Mouse (Mus musculus) c-Kit-positive CD71-negative TER-119-negative erythroid progenitor cells, embryonic 14.5 days (primary cell): Measurements from ENCODE around the gene 6030468B19Rik.
"Not testable (repeated sequence)": the region's sequence is repeated elsewhere in the genome, so short reads cannot be mapped to it uniquely, and the experiment has no call there.

Experiments used
- DNase-seq: peaks from one replicate; pipeline ENCODE4 v3.0.0-alpha.2; 2013; ENCODE audit warnings: low read depth

6030468B19Rik gene

DNA sequence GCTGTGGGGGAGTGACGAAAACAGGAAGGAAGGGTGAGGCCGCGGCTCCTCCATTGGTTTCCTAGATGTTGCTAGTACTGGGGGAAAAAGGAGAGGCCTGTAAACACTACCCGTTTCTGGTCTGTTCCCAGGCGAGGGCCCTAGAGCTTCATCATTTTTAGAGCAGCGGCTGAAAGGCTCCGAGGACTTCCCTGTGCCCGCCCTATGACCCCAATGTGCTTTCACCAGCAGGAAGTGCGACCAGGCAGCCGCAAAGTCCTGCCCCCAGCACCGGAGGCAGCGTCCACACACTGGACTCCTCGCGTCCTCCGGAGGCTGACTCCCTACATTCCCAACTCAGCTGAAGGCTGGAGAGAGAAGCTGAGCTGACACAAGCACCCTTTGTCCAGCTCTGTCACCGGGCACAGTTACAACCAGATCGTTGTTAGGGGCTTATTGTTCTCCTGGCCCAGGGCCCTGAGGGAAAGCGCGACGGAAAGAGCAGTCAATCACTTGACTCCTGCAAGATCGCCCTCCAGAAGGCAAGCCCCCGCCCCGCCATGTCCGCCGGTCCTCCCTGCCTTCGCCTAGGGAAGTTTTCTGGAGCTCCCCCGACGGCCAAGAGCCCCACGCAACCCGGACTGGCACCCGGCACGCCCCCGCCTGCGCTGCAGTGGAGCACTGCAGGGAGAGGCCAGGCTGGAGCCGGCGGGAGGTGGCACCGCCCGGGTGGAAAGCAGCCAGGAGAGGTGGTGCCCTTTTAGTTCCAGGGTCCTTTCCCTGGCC, 17.8 kb upstream of the 6030468B19Rik start:
- DNase-seq, result no peak

DNA sequence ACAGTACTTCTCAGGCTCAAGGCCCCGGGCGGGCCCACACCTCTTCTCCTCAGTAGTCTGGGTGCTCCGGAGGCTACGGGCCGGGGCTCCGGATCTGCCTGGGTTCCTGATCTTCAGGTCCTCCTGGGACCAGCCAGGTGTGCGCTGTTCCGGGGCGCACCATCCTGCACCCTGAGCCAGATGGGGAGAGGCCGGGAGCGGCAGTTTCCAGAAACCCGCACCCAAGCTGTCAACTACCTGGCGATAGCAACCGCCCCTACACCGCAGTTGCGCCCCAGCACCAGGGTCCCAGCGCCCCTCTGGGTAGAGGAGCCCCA, 17.3 kb upstream of the 6030468B19Rik start:
- no peak for DNase-seq

DNA sequence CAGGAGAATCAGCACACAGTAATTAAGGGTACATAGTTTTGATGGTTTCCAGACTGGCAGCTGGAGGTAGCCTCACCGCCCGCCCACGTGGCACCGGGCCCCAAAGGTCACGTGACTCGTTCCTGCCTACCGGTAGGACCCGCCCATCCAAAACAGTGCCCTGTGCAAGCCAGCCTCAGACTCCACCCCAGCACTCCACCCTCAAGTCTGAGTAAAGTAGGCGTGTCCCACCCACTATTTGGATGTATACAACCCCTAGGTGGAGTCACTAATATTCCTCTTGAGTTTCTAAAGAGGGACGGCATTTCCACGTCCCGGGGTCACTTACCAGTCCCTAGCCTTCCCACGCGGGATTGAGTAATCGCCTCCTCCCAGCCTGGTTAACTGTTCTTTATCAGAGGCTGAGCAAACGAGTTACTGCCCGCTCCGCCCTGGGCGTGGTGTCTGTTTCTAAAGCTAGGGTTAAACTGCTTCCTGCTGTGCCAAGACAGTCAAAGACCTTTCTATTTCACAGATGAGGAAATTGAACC, 16.8 kb upstream of the 6030468B19Rik start:
- peak; percentile 93 for DNase-seq

DNA sequence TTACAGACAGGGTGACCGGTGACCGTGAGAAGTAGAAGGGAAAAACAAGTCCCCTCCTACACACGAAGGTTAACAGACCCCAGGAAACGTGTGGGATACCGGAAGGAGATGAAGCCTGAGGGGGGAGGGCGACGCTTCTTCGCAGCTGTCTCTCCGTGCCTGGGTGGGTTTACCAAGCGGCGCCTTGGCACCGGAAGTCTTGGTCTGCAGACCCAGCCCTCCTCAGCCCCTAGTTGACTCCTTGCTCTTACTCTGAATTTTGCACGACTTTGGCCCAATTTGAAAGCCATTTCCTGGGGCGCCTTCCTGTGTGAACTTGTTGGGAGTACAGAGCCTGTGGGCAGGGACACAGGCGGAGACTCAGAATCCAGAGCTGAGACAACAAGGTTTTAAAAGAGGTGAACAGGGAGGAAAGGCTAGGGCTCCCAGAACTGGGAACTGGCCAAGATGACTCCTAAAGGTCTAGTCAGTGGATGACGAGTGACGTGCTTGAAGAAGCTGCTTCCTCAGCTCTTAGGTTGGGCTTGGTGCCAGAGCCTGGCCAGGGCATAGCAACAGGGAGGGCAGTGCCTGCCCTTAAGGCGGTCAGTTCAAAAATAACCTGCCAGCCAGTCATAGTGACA, 16.1 kb upstream of the 6030468B19Rik start:
- no peak for DNase-seq

DNA sequence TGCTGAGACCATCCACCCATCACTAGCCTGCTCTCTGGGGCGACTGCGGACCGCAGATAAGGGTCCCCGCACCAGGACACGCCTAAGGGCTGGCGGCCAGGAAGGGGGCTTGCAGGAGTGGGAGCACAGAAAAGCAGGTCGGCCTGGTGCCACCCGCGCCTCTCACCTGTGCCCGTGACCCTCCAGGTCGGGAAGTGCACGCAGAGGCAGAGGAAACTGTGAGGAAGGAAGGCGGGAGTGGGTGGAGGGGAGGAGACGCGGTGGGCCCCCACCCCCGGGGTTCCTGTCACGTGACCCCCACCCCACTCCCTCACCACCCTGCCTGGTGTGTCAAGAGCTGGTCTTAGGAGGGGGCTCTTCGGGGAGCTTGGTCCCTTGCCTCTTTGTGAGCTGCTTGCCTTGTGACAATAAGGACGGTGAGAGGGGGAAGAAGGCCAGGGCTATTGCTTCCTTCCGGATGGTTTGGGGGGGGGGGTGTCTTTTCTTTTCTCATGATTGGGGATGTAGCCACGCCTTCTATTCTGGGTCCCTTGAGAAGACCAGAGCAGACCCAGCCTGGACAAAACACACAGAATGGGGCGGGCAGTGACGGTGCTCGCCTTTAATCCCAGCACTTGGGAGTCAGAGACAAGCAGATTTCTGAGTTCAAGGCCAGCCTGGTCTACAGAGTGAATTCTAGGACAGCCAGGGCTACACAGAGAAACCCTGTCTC, 15.3 kb upstream of the 6030468B19Rik start, which contains the start of the genes Tmc8 and Tmc6:
TSS of gene Tmc8 (plus strand) at position 84 of the 712 bp plus-strand sequence.
TSS of gene Tmc6 (minus strand) at position 206 of the 712 bp plus-strand sequence.
- DNase-seq, result no peak

DNA sequence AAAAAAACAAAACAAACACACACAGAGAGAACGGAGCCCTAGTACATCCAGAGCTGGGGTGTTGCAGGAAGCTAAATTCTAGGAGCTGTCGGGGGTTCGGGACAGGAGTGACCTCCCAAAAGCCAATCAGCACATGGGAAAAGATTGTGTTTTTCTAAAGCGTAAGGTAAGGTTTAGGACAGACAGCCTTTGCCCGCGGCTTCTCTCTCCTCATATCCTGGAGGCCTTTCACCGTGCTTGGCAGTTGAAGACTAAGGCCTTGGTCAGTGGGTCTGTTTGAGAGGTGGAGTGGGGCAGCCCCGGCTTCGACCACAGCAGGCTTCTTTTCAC, 14.8 kb upstream of the 6030468B19Rik start:
- no peak for DNase-seq

DNA sequence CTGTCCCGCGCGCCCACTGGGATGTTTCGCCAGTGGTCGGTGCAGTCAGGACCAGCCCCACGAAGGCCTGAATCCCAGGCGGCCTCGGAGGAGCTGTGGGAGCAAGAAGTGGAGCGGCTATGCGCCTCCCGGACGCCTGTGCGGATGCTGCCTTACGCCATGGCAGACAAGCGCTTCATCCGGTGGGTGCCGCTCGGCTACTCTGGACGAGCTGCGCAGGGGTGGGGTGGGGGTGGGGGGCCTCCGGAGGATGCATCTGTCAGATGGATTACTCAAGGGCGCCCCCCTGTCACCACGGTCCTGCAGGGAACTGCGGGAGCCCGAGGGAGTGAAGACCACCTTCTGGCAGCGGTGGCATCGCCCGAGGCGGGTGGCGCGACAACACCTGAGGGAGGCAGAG, 14.4 kb upstream of the 6030468B19Rik start:
- no peak for DNase-seq

DNA sequence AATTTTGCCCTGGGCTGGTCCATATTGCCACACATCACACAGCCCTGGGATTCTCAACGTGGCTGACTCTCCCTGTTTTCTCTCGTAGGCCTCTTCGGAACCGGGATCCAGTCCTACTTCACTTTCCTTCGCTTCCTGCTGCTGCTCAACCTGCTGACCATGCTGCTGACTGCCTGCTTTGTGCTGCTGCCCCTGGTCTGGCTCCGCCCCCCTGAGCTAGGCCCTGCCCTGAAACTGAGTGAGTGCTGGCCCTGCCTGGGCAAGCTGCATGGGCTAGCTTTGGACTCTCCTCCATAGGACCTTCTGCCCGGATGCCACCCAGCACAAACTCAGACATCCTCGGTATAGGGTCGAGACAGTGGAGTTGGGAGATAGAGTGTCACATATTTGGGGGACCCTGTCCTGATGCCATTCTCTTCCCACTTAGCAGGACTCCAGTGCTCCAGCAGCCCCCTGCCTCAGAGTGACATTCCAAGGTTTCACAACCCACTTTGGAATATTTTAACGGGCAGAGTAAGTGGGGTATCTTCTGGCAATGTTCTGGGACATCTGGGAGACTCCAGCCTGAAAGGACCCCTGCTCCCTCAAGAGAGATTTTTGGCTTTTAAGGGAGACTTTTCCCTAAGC, 13.7 kb upstream of the 6030468B19Rik start:
- DNase-seq, result no peak

DNA sequence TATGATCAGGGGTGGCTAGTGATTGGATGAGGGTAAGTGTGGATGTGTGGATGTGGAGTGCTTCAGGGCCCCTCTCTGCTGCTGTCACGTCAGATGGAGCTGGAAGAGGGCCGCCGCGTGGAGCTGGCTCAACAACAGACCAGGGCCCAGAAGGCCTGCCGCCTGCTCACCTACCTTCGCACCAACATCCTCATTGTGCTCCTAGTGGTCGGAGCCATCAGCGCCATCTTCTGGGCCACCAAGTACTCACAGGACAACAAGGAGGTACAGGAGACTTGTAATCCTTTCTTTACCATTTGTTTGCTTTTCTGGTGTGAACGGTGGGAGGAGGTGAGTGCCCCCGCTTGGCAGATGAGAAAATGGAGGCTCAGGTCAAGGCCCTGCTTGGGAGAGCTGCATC, 11.2 kb upstream of the 6030468B19Rik start:
- DNase-seq, result no peak

DNA sequence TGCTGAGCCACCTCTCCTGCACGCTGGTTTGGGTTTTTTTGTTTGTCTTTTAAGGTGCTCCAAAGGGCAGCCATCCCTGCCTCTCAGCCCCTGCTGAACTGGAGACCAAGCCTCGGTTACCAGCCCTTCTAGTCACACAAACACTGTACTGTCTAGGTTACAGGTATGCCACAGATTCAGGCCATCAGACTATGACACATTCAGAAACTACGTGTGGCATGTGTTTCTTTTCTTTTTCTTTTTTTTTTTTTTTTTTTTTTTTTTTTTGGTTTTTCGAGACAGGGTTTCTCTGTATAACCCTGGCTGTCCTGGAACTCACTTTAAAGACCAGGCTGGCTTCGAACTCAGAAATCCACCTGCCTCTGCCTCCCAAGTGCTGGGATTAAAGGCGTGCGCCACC, 9.0 kb upstream of the 6030468B19Rik start:
- DNase-seq, result not testable (repeated sequence)

DNA sequence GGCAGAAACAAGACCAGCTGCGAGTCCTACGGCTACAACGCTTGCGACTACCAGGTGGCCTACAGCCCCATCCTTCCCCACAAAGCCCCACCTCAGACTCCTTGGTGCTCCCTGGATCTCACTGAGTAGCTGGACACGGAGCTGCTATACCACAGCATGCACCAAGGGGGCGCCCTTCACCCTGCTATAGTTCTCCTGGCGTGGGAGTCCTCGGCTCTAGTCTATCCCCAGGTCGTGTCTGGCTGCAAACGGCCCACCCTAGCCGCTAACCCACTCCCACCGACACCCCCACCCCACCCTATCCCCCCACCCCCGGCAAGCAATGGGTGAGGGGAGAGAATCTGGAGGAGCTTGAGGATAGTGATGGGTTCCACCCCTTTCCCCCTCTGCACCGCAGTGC, 7.2 kb upstream of the 6030468B19Rik start:
- DNase-seq, result no peak

DNA sequence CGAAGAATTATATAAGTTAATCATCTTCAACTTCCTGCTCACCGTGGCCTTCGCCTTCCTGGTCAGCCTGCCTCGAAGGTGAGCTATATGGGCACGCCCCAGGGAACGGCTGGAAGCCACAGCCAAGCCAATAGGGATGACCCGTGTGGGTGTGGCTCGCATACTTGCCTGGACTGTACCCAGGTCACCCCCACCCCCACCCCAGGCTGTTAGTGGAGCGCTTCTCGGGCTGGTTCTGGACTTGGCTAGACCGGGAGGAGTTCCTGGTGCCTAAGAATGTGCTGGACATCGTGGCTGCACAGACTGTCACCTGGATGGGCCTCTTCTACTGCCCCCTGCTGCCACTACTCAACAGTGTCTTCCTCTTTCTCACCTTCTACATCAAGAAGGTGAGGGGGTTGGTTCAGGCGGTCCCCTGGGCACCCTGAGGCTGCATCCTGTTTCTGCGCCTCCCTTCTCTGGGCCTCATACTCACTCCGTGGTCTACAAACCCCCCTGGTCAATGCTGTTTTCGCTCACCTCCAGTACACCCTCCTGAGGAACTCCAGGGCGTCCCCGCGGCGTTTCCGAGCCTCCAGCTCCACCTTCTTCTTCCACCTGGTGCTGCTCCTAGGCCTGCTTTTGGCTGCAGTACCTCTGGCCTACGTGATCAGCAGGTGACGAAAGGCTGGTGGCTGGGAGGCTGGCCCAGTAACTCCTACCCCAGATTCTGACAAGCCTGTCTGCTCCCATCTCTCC, 6.6 kb upstream of the 6030468B19Rik start:
- no peak for DNase-seq

DNA sequence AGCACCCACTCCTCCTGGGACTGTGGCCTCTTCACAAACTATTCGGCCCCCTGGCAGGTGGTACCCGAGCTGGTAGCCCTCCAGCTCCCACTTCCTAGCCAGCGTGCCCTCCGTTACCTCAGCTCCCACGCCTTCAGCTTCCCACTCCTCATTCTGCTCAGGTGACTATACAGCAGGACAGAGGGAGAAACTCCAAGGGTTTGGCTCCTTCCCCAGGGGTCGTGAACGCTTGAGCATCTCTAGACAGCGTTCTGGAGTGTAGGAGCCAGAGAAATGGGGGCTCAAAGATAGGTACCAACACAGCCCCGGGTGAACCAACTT, 6.1 kb upstream of the 6030468B19Rik start:
- DNase-seq, result no peak

DNA sequence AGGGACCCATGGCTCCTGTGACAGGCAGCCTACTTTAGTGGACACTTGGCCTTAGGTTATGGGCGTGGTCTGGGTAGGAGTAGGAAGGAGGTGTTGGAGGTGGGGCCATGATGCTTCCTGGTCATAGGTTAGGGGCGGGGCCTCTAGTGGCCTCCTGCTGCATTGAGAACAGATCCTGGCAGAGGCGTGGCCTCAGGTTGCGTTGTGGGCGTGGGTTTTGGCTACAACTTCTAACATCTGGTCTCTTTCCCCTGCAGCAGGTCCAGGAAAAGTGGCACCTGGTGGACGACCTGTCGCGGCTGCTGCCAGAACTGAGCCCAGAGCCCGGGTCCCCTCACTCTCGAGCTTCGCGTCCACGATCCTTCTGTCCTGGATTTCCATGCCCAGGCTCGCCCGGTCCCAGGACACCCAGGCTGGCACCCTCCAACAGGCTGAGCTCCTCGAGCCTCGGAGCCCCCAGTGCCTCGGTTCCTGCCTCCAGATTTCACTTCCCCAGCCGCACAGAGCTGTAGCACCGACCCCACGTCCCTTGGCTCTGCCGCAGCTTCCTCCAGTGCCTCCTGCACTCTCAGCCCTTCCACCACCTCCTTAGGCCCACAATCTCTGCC, 5.1 kb upstream of the 6030468B19Rik start:
- no peak for DNase-seq

DNA sequence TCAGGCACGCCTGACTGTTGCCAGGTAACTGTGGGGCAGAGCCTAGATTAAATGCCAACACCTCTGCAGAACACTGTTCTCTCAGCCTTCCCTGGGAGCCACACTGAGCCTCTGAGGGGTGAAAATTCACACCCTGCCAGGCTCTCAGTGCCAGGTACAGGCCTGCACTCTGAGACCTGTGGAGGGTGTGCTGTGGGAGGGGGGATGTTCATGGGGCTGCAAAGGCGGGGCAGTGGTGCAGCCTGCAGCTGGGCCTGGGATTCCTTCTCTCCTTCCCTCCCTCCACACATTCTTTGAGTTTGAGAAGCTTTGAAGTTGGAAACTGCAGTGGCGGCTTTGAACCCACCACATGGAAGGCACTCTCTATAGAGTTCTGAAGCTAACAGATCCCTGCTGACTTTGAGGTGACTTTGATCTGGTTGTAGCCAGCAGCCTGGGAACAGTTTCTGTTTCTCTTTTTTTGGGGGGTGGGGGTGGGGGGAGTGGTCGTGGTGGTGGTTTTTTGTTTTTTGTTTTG, 3.4 kb upstream of the 6030468B19Rik start:
- DNase-seq, result no peak

DNA sequence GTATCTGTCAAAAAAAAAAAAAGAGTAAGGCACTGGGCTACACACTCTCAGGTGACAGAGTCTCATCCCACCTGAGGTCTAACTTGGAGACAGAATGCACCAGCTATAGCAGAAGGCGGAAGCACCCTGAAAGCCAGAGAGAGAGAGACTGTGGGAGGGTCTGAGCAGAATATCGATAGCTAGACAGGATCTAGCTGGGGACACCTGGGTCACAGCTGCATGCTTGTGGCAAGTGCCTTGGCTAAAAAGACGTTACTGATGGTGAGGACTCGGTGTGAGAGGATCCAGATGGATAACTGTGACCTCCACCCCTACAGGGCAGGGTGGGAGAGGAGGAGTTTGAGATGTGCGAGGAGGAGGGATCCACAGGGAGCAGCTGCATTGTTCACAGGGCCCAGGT, 506 bp upstream of the 6030468B19Rik start:
- DNase-seq, result no peak

DNA sequence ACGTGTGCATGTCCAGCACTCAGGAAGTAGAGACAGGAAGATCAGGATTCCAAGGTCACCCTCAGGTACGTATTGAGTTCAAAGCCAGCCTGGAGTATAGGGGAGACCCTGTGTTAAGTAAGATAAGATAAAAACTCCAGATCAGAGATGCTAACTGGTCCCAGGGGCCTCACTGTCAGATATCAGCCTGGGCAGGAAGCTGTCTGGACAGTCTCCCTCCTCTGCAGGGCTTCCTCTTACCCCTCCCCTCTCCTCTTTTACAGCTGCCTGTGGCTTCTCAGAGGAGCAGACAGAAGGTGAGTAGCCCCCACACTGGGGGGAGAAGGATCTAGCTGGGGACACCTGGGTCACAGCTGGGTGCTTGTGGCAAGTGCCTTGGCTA, 691 bp downstream of the 6030468B19Rik start:
- DNase-seq, result no peak

DNA sequence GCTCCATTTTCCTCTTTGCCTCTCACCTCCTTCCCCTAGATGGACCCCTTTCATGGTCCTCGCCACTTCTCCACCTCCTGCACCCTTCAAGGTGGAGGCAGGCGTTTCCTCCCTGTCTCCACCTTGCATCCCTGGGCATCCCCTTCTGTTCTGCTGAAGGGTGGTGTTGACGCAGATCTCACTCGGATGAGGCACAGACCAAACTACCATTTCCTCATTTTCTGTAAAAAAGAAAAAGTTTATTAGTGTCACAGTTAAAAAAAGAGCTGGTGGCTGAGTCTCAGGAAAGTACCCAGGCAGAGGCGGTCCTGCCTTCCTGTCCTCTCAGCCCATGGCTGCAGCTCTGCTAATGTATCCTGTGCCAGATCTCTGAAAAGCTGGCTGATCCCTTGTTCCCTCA, 1.7 kb downstream of the 6030468B19Rik start:
- no peak for DNase-seq

DNA sequence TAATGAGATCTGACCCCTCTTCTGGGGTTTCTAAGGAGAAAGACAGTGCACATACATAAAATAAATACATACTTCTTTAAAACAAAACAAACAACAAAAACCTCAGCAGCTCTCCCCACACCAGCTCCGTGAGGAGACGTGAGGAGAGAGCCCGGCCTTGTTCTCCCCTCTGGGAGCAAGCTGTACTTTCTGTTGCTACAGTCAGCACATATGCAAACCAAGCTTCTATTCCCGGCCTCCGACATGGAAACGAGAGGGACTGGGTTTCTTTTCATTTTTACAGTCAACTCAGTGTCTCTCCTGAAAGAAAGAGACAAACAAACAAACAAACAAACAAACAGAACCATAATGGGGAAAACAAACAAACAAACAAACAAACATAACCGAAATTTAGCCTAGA, 2.6 kb downstream of the 6030468B19Rik start:
- DNase-seq, result no peak

DNA sequence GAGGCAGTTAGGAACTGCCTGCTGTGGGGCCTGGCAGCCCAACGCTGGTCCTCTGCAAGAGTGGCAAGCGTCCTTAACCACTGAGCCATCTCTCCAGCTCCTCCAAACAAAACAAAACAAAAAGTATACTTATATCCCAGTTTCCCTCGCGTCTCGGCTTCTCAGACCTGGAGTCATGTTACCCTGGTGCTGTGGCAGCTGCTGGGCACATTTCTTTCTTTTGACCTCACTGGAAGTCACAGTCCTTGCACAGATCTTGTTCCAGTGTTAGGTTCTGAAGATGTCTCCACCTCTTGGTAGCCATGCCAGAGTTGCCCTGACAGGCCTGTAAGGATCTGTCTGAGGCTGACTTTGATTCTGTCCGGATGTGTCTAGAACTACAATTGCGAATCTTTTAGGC, 4.2 kb downstream of the 6030468B19Rik start:
- DNase-seq, result no peak

DNA sequence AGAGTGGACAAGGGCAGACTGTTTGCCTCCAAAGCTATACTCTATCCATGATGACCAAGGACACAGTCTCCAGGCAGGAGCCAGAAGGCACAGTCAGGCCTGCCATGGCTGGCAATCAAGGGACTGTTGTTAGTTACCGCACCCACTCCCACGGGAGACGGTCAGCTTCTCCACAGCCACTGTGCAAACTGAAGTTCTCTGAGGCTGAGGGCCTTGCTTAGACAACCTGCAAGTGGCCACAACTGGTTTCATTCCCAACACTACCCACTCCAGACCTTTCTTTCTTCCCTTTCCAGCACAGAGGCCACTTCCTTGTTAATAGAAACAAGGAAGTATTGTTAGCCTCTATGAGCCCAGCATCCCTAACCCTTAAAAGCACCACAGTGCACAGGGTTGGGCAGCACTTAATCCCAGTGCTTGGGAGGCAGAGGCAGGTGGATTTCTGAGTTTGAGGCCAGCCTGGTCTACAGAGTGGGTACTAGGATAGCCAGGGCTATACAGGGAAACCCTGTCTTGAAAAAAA, 5.8 kb downstream of the 6030468B19Rik start:
- DNase-seq, result no peak
